Mouse (Mus musculus) kidney, postnatal 10 days (tissue): ENCODE measurements around the gene Lypd5.

Experiments used
- DNase-seq: peaks from one replicate; pipeline ENCODE4 v3.0.0; 2021; ENCODE audit warnings: mixed read lengths

The Lypd5 gene

DNA sequence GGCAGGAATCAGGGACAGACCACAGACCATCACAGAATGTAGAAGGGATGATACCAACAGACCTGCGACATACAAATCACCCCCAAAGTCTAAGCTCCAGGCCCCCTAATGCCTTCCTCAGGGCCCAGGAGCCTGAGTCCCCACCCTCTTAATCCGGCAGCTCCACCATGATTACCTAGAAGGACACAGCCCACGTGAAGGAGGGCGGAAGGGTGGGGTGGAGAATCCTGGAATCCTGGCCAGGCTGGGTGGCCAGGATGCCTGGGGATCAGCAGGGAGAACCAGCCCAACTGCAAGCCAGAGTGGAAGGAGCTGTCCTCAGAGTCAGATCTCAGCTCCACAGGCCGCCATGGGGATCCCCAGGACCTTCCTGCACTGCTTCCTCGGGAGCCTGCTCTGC is at the start of gene Lypd5:
Gene Lypd5 (plus strand): TSS at position 301 of the 400 bp plus-strand sequence.
- no peak for DNase-seq

DNA sequence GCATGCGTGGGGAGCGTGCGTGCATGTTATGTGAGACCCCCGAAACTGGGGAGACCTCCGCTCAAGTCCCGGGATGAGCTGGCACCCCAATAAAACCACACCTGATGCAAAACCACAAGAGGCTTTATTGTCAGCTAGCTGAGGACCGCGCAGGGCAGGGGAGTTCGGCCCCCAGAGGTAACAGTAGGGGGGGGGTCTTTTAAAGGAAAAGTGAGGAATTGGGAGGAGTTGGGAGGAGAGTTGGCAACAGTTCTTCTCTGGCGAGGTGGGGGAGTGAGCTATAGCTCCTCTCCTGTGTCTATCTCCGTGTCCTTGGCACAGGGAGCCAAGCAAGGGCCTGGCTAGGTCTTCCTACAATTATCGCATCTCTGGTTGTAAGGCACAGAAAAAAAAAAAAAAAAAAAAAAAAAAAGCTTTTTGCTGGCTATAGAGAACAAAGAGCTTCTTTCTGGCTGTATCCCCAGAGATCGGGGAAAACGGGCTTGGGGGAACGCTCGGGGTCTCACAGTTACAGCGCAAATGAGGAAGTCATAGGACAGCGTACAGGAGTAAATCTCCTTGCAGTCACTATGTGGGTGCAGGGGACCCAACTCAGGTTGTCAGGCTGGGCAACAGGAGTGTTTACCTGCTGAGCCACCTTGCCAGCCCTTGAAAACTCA is 49.0 kb upstream of the Lypd5 start:
- DNase-seq = peak; percentile 16

DNA sequence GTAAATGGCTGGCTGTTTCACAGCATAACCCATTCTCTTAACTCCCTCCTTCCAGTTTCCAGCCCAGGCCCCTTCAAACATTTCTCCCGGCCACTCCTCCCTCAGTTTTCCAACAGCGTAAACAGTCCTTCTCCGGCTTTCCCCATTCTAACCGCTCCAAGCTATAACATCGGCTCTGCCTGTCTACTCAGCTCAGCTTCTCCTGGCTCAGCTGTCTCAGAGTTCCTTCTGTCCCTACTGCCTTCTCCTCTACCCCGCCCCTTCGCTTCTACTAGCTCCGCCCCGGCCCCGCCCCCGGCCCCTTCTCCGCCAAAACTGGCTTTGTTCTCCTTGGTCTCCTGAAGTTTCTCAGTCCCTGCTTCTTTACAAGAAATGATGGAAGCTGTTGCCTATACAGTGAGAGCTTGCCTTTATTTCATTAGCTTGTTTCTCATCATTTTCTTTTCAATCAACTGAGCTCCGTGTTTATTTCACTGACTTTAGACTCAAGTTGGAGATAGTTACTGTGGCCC is 48.2 kb upstream of the Lypd5 start, which contains the start of gene Zfp61:
Gene Zfp61 (minus strand): TSS at position 462 of the 512 bp plus-strand sequence.
- peak; percentile 70 for DNase-seq

DNA sequence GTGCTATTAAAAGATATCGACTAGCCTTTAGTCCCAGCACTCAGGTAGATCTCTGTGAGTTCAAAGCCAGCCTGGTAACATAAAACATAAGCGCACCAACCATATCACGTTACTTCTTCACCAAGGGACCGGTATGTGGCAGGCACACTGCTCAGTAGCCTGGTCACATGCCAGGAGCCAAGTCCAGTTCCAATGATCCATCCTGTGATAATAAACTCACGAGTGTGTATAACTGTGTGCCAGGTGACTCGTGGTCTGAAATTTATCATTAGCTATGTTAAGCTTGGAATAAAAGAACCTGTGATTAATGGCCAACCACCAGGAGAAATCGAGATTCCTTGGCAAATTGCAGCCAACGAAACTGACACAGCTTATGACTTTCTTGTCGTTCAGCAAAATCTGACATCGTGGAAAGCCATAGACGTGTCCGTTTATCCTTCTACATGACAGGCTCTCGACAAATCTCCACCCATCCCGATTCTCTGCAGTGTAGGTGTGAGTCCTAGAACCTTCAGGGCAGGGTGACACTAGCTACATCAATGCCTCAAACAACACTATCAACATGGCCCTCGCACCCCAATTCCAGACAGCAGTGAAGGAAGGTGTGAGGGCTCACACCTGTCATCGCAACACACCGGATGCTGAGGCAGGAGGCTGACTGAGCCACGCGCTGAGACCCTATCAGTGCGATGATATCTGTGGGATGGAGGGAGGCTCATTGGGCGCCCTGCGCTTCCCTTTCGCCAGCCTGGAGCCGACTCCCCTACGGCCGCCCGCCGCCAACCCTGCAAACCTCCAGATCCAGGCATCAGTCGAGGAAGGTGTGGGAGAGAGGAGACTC is 33.0 kb upstream of the Lypd5 start:
- peak; percentile 35 for DNase-seq

DNA sequence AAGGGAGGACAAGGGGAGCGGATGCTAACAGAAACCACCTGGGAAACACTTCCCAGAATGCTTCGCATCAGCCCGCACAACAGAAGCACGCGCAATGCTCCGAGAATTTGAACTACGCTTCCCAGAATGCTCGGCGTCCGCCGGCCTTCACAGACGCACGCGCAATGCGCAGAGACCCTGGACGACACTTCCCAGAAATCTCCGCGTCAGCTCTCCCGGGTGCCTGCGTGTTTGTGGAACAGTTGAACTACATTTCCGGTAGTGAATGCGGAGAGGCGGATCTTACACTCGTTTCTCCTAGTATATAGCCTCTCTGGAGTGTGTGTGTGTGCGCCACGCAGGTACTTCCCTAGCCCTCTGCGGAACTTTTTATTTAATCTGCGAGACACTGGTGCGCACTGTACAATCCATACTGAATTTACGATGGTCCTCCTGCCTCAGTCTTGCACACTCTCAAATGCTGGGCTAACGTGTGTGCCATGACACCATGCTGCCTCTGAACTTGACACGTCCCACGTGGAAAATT is 32.4 kb upstream of the Lypd5 start, which contains the start of gene Zfp94:
Gene Zfp94 (minus strand): TSS at position 100 of the 526 bp plus-strand sequence.
- peak; percentile 96 for DNase-seq

DNA sequence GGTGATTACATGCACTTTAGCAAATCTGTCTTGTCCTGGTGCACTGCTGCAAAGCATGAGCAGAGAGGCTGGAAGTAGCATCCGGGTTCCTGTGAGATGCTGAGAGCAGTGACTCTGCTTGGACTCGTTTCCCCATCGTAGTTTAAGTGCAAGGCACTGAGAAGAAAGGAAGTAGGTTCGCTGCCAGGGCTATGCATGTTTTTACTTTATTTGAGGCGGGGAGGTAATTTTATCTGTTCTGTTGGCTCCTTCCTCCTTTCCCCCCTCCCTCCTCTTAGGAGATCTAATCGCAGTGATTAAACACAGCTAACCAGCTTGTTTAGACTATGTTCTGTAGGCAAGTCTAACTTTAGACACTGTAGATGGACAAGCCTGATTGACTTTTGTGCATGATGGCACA is 30.1 kb upstream of the Lypd5 start:
- no peak for DNase-seq

DNA sequence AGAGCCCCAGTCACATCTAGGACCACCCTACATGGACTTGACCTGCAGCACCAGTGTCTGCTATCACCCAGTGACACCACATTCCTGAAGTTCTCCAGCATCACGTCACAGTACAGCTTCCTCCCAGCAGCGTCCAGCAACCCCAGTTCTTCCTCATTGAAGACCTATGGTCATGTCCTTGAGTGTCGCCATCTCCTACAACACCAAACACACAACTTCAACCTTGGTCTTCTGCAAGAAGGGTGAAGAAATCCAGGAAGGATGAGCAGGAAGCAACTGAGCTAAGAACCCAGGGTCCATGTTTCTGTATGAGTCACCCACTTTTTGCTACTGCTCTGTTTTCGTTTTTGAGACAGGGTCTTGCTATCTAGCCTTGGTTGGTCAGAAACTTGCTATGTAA is 26.4 kb upstream of the Lypd5 start:
- DNase-seq = no peak

DNA sequence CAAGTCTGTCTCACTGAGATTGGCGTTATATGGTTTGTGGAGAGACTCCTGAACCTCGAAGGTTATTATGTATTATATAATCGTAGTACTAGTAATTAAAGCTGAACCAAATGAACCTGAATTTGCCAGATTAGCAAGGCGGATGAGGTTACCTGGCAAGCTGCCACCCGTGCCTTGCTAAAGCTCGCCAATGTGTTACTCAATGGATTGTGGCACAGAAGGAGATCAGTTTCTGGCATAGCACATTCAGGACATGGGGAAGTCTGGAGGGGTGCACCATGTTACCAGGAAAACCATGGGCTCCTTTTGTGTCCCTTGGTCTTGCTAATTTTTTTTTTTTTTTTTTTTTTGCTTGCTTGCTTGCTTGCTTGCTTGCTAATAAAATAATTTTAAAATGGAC is 23.8 kb upstream of the Lypd5 start:
- peak; percentile 30 for DNase-seq

DNA sequence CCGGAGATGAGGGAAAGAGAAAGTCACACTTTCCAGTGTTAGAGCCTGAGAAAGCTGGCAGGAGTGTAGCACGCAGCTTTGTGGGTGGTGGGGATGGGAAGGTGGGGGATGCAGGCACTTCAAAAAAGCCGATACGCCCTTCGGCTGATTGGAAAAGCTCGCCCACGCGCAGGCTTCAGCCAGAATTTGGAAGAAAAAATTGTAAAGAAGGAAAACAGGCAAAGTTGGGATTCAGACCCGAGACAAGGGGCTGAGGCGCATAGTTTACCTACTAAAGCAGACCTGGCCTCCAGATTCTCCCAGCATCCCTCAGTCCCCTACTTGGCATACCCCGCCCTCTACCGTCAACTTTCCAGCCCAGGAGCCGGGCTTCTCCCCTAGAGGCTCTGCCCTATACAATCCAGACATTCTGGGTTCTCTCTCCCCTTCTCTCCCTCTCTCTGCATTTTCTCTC is 23.3 kb upstream of the Lypd5 start:
- peak; percentile 33 for DNase-seq

DNA sequence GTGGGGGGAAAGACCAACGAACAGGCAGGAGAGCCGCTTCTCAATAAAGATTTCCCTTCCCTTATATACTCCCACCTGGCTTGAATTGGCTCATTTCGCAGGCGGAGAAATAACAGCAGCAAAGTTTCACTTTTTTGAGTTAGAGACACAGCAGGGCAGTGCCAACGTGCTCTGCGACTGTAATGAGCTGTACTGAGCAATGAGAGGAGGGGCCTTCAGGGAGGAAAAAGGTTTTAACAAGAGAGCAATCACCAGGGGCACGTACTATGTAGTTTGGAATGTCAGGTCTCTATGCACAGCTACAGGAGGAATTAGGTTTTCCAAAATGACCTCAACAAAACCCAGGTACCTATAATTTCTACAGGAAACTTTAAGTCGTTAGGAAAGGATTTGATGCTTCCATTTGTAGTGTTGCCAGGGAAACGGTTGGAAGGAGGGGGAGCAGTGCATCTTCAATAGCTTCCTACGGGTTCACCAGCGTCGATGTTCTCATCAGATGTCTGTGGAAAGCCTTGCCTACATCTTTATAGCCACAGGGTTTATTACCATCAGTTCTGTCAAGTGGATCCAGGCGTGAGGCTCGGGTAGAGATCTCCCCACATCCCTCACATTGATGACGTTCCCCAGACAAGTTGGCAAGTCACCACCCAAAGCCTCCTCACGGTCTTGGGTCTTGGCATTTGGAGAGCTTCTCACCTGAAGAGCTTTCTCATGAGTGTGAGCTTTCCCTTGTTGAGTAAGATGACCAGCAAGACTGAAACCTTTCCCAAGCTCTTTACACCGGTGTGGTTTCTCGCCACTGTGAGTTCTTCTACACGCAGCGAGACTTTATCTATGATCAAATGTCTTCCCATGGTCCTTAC is 22.5 kb upstream of the Lypd5 start:
- no peak for DNase-seq

DNA sequence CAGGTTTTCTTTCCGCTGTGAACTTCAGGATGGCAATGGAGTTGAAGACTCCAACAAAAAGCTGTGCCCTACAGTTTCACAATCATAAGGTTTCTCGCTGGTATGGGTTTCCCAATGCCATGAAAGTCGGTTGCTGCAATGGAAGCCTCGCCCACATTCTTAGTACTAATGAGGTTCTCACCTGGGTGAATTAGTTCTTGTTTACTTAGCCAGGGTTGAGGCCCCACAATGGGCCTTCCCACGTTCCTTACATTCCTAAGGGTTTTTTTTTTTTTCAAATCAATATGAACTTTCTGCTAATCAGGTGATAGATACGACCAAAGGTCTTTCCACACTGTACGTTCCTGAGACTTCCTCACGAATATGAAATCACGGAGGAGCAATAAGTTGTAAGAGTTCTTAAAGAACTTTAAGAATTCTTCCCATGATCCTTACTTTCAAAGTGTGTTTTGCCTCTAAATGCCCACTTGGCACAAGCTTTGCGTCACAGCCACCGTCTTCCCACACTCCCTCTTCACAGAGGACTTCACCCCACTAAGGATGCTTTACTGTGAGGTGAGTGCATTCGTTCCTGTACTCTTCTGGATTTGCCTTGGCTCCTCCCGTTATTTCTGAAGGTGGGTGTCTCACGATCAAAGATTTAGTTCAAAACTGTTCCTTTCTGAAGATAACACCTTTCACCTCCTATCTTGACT is 21.6 kb upstream of the Lypd5 start:
- DNase-seq = no peak

DNA sequence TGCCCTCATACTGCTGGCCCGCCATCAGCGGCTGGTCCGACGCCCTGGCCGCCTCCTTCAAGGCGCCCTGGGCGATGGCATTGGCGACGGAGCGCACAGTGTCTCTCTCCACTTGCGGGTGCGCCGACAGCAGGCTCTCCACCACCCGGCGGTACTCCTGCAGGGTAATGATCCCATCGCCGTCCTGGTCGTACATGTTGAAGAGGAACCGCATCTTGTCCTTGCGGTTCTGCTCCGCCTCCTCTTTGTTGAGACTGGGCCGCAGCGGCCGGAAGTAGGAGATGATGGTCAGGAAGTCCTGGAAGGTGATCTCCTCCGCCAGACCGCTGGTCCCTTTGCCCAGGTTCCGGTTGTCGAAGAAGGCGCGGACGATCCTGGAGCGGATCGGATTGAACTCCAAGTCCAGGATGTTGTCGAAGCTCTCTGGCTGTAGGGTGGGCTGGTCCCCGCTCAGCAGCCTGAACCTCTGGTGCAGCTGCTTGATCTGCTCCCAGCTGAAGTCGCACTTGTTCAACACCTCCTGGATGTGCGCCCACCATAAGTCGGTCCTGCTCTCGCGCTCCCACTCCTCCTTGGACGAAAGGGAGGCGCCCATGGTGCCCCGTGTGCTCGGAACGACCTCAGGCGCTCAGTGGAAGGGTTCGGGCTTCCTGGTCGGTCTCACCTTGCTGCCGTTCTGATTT is 15.6 kb upstream of the Lypd5 start, which contains the start of gene Tescl:
Gene Tescl (minus strand): TSS at position 633 of the 683 bp plus-strand sequence.
- DNase-seq = peak; percentile 34

DNA sequence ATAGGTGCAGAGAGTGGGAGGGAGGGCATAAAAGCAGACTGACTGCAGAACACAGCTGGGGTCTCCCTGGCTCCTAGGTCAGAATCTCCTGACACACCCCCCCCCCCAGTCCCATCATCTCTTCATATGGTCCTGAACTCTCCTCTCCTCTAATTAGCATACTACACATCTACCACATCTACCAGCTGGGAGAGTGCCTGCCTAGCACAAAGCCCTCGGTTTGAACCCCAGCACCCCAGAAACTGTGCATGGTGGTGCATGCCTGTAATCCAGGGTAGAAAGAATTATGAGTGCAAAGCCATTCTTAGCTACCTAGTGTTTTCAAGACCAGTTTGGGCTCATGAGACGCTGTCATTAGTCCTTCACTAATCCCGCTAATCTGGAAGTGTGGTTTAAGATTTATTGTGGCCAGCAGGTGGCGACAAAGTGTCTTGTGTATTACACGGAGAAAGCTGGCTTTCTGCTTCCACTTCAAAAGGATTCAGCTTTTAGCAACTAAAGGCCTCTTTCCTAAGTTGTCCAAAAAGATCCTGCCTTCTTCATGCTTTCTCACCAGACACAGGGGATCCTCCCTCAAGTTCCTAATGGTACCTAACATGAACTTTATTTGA is 13.2 kb upstream of the Lypd5 start:
- DNase-seq = peak; percentile 86

DNA sequence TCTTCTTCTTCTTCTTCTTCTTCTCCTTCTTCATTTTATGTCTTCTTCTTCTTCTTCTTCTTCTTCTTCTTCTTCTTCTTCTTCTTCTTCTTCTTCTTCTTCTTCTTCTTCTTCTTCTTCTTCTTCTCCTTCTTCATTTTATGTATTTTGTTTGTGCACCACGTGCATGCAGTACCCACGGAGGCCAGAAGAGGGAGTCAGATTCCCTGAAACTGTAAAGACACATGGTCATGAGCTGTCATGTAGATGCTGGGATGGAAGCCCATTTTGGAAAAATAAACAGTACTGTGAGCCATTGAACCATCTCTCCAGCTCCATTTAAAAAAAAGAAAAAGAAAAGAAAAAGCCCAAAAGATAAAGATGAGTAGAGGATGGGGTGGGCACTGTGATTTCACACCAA is 10.8 kb upstream of the Lypd5 start:
- no peak for DNase-seq

DNA sequence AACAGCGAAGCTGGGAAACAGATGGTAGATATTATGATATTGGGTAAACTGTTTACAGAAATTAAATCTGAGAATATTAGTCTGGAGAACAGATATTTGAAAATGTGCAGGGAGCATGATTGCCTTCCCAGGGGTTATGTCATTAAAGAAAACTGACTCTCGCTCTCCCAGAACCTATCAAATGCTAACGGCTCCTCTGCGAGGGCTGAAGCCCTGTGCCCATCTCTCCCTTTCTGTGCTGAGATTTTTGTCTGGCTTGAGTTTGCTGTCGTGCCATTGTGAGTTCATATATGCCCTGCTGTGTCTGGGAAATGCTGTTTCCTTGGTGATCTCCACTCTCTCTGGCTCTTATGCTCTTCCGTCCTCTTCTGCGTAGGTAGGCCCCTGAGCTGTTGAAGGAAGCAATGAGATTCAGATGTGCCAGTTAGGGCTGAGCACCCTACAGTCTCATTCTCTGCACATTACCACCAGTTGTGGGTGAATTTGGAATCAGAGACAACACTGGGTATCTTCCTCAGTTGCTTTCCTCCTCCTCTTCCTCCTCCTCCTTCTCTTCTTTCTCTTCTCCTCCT is 5.2 kb upstream of the Lypd5 start:
- no peak for DNase-seq

DNA sequence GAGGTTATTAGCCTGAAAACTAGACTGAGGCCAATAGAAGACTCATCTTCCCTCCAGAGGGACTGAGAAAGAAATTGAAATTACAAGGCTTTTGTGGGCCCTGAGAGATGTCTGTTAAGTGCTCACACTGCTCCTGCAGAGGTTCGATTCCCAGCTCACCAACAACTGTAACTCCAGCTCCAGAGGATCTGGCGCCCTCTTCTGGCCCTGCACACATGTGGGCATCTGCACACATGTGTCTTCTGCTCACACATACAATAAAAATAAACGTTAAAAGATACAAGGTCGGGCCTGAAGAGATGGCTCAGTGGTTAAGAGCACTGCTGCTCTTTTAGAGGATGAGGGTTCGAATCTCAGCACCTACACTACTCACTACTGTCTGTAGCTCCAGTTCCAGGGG is 2.6 kb upstream of the Lypd5 start:
- no peak for DNase-seq

DNA sequence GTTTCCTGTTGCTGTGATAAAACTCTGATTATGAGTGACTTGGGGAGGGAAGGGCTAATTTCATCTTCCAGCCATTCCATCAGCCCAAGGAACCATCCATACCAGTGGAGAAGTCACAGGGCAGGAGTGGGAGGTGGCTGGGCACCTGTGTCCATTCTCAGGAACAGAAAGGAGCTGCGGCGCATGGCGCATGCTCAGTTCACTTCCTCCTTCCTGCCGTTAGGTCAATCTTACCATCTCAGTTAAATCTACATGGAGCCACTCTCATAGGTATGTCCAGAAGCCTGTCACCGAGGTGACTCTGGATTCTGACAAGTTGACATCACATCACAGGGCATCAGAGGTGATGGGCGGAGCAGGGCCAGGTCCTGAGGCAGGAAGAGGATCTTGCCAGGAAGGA is 6.7 kb downstream of the Lypd5 start:
- DNase-seq = no peak

DNA sequence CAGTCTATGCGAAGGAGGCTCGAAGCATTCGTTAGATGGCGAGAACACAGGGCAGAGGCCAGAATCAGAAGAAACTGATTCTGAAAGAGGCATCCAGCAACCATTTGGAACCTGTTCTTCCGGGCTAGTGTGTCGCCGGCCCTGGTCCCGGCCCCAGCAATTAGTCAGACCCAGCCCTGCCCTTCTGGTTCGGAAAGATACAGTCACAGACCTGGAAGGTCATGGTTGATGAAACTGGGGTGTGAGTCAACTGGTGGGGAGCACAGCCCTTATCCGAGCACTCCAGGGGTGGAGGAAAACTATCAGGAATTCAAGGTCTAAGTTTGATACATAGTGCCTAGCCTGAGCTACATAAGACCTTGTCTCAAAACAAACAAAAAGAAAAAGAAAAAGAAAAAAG is 7.1 kb downstream of the Lypd5 start:
- no peak for DNase-seq

DNA sequence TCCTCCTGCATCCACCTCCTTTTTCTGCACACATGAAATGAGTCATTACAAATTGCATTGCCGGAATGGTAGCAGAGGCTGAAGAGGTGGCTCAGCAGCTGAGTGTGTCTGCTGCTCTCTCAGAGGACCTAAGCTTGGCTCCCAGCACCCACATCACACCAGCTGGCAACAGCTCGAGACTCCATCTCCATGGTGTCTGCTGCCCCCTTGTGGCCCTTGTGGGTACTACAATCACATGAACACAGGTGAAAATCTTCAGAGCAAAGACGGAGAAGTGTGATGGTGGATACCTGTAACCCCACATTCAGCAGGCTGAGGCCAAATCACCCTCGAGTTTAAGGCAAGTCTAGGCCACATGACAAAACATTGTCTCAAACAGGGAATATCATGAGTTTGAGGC is 8.9 kb downstream of the Lypd5 start:
- no peak for DNase-seq

DNA sequence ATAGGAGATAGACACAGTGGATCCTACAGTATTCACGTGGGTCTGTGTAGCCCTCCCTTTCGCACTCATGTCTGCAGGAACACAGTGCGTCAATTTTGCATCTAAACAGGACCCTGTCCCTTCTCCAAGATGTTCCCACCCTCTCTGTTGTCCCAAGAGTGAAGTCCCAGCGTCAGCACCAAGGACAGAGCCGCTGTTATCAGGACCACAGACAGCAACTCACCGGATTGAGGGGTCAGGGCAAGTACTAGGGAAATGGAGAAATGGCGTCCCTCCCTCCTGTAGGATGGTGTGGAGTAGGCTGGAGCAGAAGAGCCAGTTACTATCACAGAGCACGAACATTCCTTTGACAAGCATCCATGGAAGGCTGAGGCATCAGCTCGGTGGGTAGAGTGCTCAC is 10.3 kb downstream of the Lypd5 start:
- peak; percentile 71 for DNase-seq
